Mouse (Mus musculus): Measurements from ENCODE around the gene C2cd4a. TPM values are rescaled to one million over a fixed set of nuclear protein-coding genes. Genes with fewer than 3 reads are reported as not detected.

Gene C2cd4a
- polyA plus RNA-seq, 1 experiment, result 0.34 TPM

GRCm38 (mm10) chr9:67837311-67837710 is 5.2 kb upstream of the C2cd4a start:
- DNase-seq (ENCODE audit: extremely low spot score in 1 of 2, low spot score in 1 of 2), result no peak

- no peak for DNase-seq (ENCODE audit: extremely low spot score in 1 of 2, low spot score in 1 of 2)
These were observed 2.4 kb upstream of the C2cd4a start for GRCm38 (mm10) chr9:67834535-67834934.

GRCm38 (mm10) chr9:67831359-67832045 is 628 bp downstream of the C2cd4a start:
- no peak for DNase-seq (ENCODE audit: extremely low spot score in 1 of 2, low spot score in 1 of 2)

GRCm38 (mm10) chr9:67830411-67831358 is 1.4 kb downstream of the C2cd4a start:
- peak in 1 of 2 experiments; percentile 41 for DNase-seq (ENCODE audit: extremely low spot score in 1 of 2, low spot score in 1 of 2)

GRCm38 (mm10) chr9:67828182-67828581 is 3.9 kb downstream of the C2cd4a start:
- DNase-seq (ENCODE audit: extremely low spot score in 1 of 2, low spot score in 1 of 2), result peak in 1 of 2 experiments; percentile 80

- no peak for DNase-seq (ENCODE audit: extremely low spot score in 1 of 2, low spot score in 1 of 2)
These were observed 6.6 kb downstream of the C2cd4a start for GRCm38 (mm10) chr9:67825527-67825926.

DNA sequence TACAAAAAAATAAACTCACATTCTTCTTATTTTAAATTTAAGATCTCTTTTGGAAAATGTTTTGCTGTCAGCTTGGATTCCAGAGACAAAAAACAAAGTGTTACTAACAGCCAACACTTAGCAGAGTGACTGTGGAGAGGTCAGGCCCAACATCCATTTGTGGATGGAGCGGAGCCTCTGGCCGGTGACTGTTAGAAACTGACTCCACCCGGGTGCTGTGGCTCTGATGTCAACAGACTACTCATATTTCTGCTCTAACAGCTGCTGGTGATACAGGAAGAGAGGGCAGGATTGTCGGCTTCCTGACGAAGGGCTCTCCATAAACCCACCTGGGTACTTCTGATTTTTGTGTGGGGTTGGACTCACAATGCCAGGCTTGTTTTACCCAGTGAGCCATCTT is 9.0 kb downstream of the C2cd4a start:
- no peak for DNase-seq (ENCODE audit: extremely low spot score in 1 of 2, low spot score in 1 of 2)

- no peak for DNase-seq (ENCODE audit: extremely low spot score in 1 of 2, low spot score in 1 of 2)
These were observed 13.5 kb downstream of the C2cd4a start for GRCm38 (mm10) chr9:67818668-67818950.

DNA sequence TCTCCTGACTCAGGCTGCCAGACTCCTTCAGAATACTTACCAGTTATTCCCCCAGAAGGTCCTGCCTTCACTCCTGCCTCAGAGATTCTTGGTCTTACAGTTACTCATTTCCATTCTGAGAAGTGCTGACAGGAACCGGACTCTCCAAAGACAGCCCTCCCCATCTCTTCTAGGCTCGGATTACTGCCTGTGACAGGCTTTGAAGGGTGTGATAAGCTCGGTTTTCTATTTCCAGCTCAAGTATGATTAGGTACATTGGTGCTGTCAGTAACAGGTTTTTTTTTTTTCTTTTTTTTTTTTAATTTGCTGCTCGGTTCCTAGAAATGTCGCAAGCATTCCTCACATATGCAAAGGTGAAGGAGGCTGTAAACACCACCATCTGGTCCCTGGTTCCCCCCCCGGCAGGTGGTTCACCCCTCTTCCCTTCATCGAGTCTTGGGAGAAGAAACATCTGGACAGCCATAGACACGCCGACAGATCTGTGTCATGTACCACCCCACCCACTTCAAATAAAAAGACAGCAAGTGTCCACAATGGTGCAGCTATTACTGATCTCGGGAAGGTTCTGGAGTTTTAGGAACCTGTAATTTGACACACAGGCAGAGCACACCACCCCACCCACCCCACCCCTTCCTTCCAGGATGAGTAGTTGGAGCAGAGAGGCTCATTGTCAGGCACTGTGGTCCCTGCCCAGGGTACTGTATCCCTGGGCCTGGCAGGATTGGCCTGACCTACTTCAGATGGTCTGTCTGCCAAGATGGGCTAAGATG is 14.0 kb downstream of the C2cd4a start:
- DNase-seq (ENCODE audit: extremely low spot score in 1 of 2, low spot score in 1 of 2), result no peak

DNA sequence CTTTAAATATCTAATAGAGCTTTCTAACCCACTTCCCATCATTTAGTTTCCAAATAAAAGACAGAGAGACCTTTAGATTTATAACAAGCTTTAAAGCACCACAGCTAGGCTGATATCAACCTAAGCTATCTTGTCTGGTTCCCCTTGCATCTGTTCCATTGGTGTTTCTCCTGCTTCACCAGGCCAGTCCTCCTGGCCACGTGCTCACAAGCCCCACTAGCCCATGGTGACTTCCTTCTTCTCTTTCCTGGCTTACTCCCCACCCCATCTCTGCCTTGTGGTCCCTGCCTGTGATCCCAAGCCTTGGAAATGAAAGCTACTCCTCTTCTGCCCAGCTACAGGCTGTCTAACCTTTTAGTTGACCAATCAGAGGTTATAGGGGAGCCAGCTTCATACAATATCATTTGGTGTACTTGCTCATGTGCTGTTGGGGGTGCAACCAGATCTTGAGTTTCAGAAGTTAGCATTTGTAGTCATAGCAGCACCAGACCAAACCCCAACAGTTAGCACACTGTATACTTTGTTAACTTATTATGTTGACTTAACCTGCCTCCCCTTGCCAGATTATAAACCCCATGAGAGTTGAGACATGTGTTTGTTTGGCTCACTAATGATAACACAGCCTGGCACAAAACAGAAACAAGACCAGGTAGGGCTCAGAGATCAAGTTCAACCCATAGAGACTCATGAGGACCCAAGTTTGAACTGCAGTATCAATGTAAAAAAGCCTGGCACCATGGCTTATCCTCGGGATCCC is 15.8 kb downstream of the C2cd4a start:
- DNase-seq (ENCODE audit: extremely low spot score in 1 of 2, low spot score in 1 of 2), result no peak

GRCm38 (mm10) chr9:67813665-67814337 is 18.3 kb downstream of the C2cd4a start:
- DNase-seq (ENCODE audit: extremely low spot score in 1 of 2, low spot score in 1 of 2), result no peak

DNA sequence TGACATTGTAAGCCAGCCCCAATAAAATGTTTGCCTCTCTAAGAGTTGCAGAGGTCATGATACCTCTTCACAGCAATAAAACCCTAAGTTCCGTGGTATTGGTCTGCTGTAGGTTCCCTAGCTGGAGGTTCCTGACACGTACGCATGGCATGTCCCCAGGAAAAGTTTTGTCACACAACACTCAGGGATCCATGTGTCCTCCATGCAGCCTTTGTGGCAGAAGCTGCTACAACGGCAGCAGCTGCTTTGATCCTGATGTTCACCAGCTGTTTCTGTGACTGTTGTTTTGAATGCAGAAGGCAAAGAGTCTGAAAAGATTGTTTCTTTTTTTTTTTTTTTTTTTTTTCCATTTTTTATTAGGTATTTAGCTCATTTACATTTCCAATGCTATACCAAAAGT is 19.0 kb downstream of the C2cd4a start:
- no peak for DNase-seq (ENCODE audit: extremely low spot score in 1 of 2, low spot score in 1 of 2)

DNA sequence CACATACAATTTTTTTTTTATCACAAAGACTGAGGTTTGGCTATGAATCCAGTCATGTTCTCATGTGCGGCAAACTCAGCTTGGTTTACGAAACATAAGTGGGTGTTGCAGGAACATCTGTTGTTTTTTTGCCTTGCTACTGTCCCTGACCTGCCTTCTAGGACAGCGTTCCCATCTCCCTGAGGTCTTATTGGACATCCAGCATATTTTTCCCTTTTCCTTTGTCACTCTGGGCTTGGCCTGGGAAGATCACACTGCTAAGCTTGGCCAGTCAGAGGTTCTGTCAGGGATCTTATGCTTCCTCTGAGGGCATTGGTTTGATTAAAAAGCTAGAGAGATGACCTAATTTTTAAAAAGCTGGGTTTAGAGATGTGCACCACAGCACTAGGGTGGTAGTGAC is 21.0 kb downstream of the C2cd4a start:
- no peak for DNase-seq (ENCODE audit: extremely low spot score in 1 of 2, low spot score in 1 of 2)

DNA sequence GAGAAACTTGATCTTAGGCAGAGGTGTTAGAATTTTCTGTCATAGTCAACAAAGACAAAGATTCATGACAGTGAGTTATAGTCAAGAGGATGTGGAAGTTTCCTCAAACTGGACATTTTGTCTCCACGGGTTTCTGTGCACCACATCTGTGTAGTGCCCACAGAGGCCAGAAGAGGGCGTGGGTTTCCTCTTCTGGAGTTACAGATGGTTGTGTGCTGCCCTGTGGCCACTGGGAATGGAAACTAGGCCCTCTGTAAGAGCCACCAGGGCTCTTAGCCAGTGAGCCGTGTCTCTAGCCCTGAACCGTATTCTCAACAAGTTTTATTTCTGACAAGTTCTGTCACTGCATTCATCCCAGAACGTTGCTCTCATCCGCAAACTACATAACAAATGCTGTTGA is 21.6 kb downstream of the C2cd4a start:
- no peak for DNase-seq (ENCODE audit: extremely low spot score in 1 of 2, low spot score in 1 of 2)

DNA sequence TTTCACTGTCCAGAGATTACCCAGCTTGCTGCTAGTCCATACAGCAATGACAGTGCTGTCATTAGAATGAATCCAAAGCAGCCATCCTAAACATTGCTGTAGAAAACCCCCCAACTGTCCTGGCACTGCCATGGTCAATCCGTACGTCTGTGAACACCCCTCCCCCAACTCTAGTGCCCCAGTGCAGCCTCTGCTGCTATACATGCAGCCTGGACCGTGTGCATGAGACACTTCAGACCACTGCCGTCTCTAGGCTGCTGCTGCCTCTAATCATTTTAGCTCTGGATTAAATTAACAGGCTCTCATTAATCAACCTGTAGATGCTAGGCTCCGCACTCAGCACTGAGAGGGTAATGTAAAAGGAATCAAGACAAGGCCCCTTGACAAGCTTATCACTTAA is 25.1 kb downstream of the C2cd4a start:
- no peak for DNase-seq (ENCODE audit: extremely low spot score in 1 of 2, low spot score in 1 of 2)

DNA sequence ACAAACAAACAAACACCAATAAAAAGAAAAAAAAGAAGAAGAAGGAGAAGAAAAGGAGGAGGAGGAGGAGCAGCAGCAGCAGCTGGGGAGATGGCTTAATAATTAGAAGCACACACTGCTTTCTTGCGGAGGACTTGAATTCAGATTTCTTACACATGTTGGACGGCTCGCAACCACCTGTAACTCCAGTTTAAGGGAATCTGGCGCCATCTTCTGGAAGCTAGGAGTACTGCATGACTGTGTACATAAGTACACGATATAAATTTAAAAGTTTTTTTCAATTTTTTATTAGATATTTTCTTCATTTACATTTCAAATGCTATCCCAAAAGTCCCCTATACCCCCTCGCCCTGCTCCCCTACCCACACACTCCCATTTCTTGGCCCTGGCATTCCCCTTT is 29.9 kb downstream of the C2cd4a start:
- peak in 1 of 2 experiments; percentile 80 for DNase-seq (ENCODE audit: extremely low spot score in 1 of 2, low spot score in 1 of 2)

GRCm38 (mm10) chr9:67799078-67799819 is 32.9 kb downstream of the C2cd4a start:
- peak in 1 of 2 experiments; percentile 28 for DNase-seq (ENCODE audit: extremely low spot score in 1 of 2, low spot score in 1 of 2)

DNA sequence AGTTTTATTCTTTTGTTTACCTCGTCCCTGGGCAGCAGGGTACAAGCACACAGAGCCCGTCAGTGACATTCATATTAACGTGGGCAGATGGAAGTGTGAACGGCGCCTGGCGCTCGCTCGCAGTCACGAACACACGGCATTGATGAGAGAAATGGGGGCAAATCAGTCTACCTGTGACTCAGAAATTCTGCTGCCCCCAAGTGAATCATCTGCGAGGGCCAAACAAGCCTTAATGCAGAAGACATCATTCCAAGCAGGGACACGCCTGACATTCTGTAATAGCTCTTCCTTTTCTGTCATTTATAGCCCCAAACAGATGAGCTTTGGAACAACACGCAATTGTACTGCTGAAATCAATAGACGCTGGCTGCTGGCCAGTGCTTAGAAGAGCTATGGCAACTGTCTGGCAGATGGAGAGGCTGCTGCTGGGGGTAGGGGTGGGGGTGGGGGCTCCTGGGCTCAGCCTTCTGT is 36.9 kb downstream of the C2cd4a start:
- DNase-seq (ENCODE audit: extremely low spot score in 1 of 2, low spot score in 1 of 2), result peak; percentile 25 to 66

DNA sequence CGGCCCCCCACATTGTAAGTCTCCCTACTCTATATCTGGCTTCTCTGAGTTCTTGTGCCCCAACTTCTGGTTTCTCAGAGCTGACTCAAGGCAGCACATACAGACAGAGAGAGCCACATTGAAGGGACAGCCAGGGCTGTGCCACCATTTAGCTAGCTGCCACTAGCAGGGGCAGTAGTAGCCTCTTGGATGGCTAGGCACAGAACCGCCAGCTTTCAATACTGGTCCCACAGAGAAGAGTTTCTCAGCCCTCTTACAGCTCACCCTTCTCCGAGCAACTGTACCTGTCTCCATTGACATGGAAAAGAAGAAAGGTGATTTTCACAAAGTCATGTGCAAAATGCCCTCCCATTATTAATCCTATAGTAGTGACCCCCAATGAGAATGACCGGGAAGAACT is 37.5 kb downstream of the C2cd4a start:
- DNase-seq (ENCODE audit: extremely low spot score in 1 of 2, low spot score in 1 of 2), result no peak
